Mouse (Mus musculus): ENCODE results near the gene 2310030G06Rik. TPM values are rescaled to one million over a fixed set of nuclear protein-coding genes. Genes with fewer than 3 reads are reported as not detected.

2310030G06Rik gene
- total and polyA plus RNA-seq, 3 experiments: not detected

GRCm38 (mm10) chr9:50718878-50719277 is 27.5 kb downstream of the 2310030G06Rik start:
- H3K4me1 ChIP-seq (ENCODE audit: control insufficient read depth in 1 of 2, insufficient read depth in 2 of 2, low read length in 2 of 2): 0 out of 4 replicates have a peak, but pooled peaks cover 0 to 2% of the 10 kb centered on the region in 2 experiments
- H3K9ac ChIP-seq (ENCODE audit: control insufficient read depth, low read depth, low read length, poor library complexity, severe bottlenecking): no peak overlapping the region
- no peaks in the 10 kb centered on the region for H3K36me3 ChIP-seq (ENCODE audit: control insufficient read depth in 1 of 2, insufficient read depth in 2 of 2, low read length in 2 of 2)
- no peaks in the 10 kb centered on the region for H3K79me2 ChIP-seq (ENCODE audit: control insufficient read depth, insufficient read depth, low read length, poor library complexity)
- TF ChIP-seq UBTF (IDR thresholded peaks at IDR 0.05; ENCODE audit: borderline replicate concordance, insufficient read depth, low read depth, low read length) (no peak), CHD2 (IDR thresholded peaks at IDR 0.05; ENCODE audit: low read length) (no peak), ZNF384 (IDR thresholded peaks at IDR 0.05; ENCODE audit: low read depth, low read length) (no peak), CTCF (IDR thresholded peaks at IDR 0.05 in 2 of 3, conservative IDR thresholded peaks at IDR 0.05 in 1 of 3; ENCODE audit: control insufficient read depth in 1 of 3, insufficient read depth in 1 of 3, low read depth in 2 of 3, low read length in 3 of 3, poor library complexity in 1 of 3, severe bottlenecking in 1 of 3) (no peak), MAZ (IDR thresholded peaks at IDR 0.05; ENCODE audit: low read depth, low read length) (no peak), MAX (IDR thresholded peaks at IDR 0.05; ENCODE audit: low read length) (no peak), ETS1 (IDR thresholded peaks at IDR 0.05; ENCODE audit: low read depth, low read length) (no peak), GABPA (IDR thresholded peaks at IDR 0.05; ENCODE audit: low read depth, low read length) (no peak), EP300 (IDR thresholded peaks at IDR 0.05; ENCODE audit: low read depth in 1 of 2, low read length in 2 of 2) (no peak), TAL1 (IDR thresholded peaks at IDR 0.05; ENCODE audit: low read length) (no peak), JUND (IDR thresholded peaks at IDR 0.05; ENCODE audit: low read depth, low read length) (no peak), POLR2A (IDR thresholded peaks at IDR 0.05; ENCODE audit: control insufficient read depth in 1 of 2, insufficient read depth in 1 of 2, low read depth in 1 of 2, low read length in 2 of 2, poor library complexity in 1 of 2) (no peak), MXI1 (IDR thresholded peaks at IDR 0.05; ENCODE audit: low read depth, low read length) (no peak), KAT2A (conservative IDR thresholded peaks at IDR 0.05; ENCODE audit: low read depth, low read length) (no peak), GATA1 (IDR thresholded peaks at IDR 0.05; ENCODE audit: low read depth, low read length) (no peak)
- no peak overlapping the region for H3K27ac ChIP-seq (ENCODE audit: control insufficient read depth, low read depth, low read length)
- DNase-seq (ENCODE audit: low read depth, low spot score): no peak
- peaks cover 12 to 16% of the 10 kb centered on the region in 2 experiments for H3K27me3 ChIP-seq (ENCODE audit: control insufficient read depth in 1 of 2, insufficient read depth in 2 of 2, low read length in 2 of 2)
- no peak overlapping the region for H3K4me3 ChIP-seq (ENCODE audit: control insufficient read depth in 1 of 2, insufficient read depth in 1 of 2, low read depth in 2 of 2, low read length in 2 of 2)
- H3K9me3 ChIP-seq (replicated peaks; ENCODE audit: insufficient read depth, low read length): no peaks in the 10 kb centered on the region

- H3K27me3 ChIP-seq (ENCODE audit: control insufficient read depth in 1 of 2, insufficient read depth in 2 of 2, low read length in 2 of 2): peaks cover 6 to 17% of the 10 kb centered on the region in 2 experiments; a peak in 3 of 4 replicates
- no peaks in the 10 kb centered on the region for H3K79me2 ChIP-seq (ENCODE audit: control insufficient read depth, insufficient read depth, low read length, poor library complexity)
- H3K4me3 ChIP-seq (ENCODE audit: control insufficient read depth in 1 of 2, insufficient read depth in 1 of 2, low read depth in 2 of 2, low read length in 2 of 2): no peak overlapping the region
- TF ChIP-seq TBP (IDR thresholded peaks at IDR 0.05; ENCODE audit: low read depth, low read length) (no peak), POLR2AphosphoS5 (IDR thresholded peaks at IDR 0.05; ENCODE audit: borderline replicate concordance, low read depth, low read length) (no peak), CTCF (IDR thresholded peaks at IDR 0.05 in 2 of 3, conservative IDR thresholded peaks at IDR 0.05 in 1 of 3; ENCODE audit: control insufficient read depth in 1 of 3, insufficient read depth in 1 of 3, low read depth in 2 of 3, low read length in 3 of 3, poor library complexity in 1 of 3, severe bottlenecking in 1 of 3) (no peak), ZNF384 (IDR thresholded peaks at IDR 0.05; ENCODE audit: low read depth, low read length) (no peak), POLR2AphosphoS2 (IDR thresholded peaks at IDR 0.05; ENCODE audit: low read length) (no peak)
- H3K27ac ChIP-seq (ENCODE audit: control insufficient read depth, low read depth, low read length): no peak overlapping the region
- no peak for DNase-seq (ENCODE audit: low read depth, low spot score)
- no peaks in the 10 kb centered on the region for H3K9me3 ChIP-seq (replicated peaks; ENCODE audit: insufficient read depth, low read length)
- no peaks in the 10 kb centered on the region for H3K4me1 ChIP-seq (ENCODE audit: control insufficient read depth in 1 of 2, insufficient read depth in 2 of 2, low read length in 2 of 2)
- H3K9ac ChIP-seq (ENCODE audit: control insufficient read depth, low read depth, low read length, poor library complexity, severe bottlenecking): no peak overlapping the region
- no peaks in the 10 kb centered on the region for H3K36me3 ChIP-seq (ENCODE audit: control insufficient read depth in 1 of 2, insufficient read depth in 2 of 2, low read length in 2 of 2)
Observed at GRCm38 (mm10) chr9:50714188-50714587, 32.1 kb downstream of the 2310030G06Rik start.

Data from MEL (cell line).